Mouse (Mus musculus): Measurements from ENCODE around the gene Grin2b.

Gene Grin2b

DNA sequence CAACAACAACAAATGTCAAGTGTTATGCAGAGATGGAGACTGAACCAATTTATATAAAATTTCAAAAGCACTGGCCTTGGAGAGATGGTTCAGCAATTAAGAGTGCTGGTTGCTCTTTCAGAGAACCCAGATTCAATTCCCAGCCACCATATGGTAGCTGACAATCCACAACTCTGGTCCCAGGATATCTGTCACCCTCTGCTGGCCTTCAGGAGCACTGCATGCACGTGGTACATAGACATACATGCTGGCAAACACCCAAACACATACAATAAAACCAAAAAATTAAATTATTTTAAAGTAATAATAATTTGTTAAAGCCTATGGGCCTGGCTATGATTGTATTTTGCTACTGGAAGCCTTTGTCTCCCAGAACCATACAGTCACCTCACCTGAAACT lies 77.0 kb downstream of the Grin2b start:
- no peak for DNase-seq

DNA sequence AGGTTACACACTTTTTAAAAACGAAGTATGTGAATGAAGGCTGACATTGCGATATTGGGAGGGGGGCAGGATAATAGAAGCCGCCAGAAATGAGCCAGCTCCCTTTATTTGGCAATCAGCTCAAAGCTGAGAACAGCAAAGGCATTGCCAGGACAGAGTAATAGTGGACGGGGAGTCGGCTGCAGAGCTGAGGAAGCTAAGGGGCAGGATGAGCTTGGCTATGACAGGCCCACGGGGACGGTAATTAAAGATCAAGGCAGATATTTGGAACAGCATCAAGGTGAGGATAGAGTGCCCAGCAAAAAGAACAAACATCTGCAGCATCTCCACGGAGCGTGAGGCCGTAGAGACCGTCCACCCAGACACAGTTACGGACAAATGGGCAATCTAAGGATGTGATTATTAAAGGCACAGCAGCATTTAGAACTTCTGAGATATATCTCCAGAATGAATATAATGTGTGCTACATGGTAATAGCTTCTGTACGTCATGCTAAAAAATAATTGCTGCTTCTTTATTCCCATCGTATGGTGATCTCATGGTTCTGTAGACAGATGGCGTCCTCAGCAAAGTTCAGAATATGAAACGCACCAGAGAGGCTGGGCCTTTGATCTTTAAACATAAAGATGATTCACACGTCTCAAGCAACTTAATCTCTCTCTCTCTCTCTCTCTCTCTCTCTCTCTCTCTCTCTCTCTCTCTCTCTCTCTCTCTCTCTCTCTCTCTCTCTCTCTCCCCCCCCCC lies 93.1 kb downstream of the Grin2b start:
- DNase-seq, result no peak

DNA sequence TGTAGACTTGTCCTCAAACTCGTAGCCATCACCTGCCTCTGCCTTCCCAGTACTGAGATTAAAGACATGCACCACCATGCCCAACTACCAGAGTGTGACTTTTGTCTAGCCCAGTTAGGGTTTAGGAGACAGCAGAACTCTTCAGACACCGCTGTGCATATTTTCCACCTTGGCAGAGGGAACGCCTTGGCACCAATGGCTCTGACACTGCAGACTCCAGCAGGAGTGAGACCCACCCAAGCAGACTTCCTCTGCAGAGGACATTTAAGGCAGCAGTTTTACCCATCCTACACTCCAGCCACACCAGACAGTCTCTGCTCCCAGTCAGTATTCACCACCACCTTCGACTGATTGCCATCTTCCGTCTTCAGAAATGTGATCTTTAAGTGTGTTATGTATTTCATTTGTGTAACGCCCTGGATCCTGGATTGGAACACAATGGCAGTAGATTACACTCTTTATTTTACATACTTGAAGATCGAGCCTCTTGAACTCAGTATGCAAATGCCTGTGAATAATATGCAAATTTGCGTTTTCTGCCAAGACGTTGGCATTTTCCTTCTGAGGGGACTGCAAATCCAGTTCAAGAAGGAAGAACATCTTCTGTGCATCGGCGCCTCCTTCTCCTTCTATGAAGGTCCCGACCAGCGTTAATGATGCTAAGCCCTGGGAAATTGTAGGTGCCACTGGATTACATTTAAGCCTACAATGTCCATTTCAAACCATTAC lies 100.8 kb downstream of the Grin2b start:
- DNase-seq, result no peak

DNA sequence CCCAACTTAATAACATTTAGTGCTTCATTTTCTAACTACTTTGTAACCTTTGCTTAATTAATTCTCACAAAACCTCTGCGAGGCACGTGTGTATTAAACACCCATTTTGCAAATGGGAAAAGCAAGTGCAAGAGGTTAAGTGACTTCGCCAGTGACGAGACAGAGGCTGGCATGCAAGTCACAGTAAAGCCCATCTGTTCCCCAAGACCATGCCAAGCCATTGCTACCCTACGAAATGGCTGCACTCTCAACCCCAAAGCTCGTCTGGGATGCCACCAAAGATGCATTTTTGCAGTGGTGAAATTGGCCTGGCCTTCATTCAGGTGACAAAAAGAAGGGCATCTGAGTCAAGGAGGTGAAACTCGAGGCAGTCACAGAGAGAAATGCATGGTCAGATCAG lies 103.2 kb downstream of the Grin2b start:
- no peak for DNase-seq

DNA sequence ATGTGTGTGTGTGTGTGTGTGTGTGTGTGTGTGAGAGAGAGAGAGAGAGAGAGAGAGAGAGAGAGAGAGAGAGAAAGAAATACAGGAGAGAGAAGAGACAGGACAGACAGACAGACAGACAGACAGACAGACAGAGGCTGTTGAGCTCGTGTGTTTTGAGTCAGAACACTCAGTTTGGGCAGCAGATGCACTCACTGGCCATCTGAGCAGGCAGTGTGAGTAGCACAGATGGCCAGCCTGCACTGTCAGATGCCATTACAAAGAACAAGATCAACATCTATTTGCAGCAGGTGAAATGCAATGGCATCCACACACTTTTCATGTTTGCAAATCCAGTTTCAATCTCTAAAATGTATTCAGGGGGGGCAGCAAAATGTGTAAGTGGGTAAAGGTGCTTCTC lies 120.0 kb downstream of the Grin2b start:
- DNase-seq, result peak; percentile 66

DNA sequence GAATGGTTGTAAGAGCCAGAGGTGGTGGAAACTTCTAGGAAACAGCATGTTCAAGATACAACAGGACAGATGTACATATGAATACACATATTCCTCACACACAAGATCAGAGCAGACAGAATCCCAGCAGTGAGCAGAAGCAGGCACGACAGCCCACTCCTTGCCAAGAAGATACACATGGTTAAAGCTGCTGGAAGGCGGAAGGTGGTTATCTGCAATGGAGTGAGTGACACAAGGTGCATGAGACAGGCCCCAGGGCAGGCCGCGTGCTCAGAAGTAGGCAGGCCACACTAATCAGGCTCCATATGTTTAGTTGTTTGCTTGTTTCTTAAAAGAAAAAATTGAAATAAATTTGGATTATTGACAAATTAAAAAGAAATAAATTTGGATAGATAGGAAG lies 123.0 kb downstream of the Grin2b start:
- DNase-seq, result no peak

DNA sequence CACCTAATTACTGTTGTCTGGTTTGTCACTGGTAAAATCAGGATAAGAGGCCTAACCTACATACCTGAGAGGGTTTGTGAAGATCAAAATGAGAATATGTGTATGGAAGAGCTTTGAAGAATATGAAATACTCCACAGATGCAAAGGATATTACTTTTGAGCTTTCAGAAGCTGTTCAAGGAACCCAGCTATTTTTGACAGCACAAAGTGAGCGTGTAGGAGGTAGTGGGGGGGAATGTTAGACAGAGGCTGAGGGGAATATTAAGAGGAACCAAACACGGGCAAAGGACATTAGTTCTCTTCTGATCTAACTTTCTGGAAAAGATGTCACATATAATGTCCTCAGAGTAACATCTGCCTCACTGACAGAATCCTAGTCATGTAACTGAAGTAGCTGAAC lies 125.2 kb downstream of the Grin2b start:
- DNase-seq, result no peak

DNA sequence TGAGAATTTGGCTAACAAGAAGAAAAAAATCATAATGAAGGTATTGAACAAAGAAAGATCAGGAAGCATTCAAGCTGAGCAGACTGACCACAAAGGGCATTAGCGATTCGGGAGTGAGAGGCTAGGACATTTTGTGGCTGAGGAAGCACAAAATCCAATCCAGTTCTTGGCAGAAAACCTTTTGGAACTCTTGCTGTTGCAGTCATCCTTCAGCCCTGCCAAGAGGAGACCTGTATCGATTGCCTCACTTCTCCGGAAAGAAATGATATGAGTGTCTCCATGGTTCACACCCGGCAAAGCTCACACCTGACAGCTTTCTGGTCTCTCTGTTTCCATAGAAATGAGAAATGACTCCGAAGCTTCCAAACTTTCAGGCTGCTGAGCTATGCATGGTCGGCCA lies 127.2 kb downstream of the Grin2b start:
- no peak for DNase-seq

DNA sequence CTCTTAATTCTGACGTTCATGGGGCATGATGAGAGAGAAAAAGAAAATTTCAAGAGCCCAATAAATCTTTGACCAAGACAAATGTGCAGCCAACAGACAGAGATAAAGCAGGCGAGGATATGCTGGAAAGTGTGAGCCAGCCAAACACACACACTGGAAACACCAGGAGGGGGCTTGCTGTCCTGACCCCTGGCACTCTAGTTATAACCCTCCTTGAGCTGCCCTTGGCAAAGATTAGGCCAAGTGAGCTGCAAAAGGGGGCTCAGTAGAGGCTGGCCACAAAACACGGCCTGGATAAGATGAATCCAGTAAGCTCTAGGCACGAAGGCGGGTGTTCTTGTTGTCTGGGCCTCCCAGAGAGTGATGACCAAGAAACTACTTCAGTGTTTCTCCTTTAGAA lies 128.8 kb downstream of the Grin2b start:
- DNase-seq, result no peak

DNA sequence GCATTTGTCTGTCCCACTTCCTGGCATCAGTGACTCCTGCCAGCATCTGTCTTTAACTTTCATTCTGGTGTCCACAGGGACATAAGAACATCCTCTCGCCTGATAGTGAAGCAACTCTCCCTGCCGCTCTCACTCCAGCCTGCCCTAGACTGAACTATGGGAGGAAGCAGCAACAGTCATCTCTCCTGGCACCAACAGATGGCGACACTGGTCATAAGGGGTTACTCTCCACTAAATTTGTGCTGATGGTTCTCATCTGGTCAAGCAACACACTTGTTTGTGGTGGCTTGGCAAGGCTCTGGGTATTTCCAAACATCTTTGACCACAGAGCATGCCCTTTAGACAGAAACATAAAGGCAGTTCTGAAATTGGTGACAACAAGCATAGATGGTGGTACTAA lies 130.9 kb downstream of the Grin2b start:
- DNase-seq, result no peak

DNA sequence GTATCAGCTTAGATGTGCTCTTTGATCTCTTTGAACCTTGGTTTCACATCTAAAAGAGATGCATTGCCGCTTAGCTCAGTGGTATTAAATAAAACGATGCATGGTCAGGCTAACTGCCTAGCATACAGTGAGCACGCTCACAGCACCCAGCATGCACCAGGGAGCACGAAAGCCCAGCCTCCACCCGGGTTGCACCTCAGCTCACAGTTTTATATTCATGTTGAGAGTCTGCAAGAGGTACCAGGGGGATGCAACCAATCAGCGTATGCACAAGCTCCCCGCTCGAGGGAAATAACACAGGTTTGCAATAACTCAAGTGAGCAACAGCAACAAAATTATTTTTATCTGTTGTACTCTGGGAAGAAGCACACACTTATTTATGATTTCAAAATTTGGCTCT lies 131.5 kb downstream of the Grin2b start:
- DNase-seq, result no peak

DNA sequence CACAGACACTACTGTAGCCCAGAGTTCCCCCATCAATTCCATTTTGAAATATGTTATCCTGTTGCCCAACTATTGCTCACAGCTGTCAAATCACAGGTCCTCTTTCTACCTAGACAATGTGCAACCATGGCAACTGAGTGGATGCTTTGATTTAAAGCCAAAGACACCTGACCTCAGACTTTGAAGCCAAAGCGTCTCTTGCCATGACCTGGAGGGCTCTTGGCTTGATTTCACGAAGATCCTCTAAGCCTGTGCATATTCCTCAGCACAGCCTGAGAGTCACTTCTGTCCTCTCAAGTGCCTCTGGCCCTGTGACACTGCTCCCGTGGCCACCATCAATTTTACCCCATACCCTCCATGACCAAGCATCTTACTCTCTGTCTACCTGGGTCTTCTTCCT lies 132.4 kb downstream of the Grin2b start:
- DNase-seq, result no peak

DNA sequence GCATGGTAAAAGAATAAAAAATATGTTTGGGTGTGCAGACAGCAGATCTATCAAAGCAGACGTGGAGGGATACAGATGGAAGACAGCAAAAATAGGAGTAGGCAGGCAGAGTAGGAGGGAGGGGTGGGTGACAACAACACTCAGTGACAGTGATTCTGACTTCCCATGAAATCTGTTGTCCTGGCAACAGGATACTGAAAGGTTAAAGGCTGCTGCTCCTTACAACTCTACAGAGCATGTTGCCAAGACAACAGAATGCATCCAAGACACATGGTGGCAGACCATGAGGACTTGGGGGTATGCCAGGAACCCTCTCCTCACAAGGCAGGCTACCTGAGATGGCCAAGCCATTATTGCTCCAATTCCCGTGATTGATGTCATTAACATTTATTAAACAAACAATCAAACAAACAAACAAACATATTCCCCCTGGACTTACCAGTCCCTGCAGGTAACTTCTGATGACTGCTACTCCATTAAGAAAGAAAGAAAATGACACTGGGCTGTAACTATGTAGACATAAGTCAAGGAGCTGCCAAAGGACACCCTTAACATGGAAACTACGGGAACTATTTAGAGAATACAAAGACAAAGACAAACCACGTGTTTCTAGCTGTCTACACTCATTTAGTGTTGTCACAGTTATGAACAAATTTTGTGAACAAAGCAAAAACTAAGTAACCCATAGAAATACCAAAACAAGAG lies 143.9 kb downstream of the Grin2b start:
- peak; percentile 44 for DNase-seq

DNA sequence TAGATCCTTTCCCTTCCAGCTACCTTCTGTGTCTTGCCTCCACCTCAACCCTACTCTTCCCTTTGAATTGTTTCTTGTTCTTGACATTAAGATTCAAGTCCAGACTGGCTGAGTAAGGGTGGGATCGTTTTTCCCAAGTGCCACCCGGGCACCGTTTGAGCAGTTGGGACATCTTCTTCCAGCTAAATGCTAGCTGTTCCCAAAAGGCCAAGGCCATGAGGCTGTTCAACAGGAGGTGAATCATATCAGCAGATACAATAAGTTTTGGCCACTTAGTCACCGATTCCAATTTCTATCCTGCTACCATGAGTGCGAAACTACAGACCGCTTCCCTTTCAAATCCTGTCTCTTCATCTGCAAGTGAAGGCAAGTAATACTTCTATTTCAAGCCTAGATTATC lies 146.4 kb downstream of the Grin2b start:
- DNase-seq, result no peak

DNA sequence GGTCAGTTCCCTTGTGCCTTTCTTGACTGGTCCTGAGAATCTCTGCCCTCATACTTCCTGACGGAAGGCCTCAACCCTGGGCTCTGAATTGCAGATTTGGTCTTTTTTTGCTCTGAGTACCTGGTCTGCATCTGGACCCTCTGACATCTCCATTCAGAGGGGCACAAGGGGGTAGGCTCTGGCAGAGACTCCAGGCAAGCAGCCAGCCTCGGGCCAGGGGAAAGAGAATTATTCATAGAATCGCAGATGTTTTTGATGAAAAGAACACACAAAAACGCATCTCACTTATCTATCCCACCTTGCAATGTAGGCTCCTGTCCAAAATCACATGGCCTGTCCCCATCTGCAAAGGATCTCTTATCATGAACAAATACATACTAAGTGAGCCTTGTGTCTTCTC lies 147.5 kb downstream of the Grin2b start:
- no peak for DNase-seq

DNA sequence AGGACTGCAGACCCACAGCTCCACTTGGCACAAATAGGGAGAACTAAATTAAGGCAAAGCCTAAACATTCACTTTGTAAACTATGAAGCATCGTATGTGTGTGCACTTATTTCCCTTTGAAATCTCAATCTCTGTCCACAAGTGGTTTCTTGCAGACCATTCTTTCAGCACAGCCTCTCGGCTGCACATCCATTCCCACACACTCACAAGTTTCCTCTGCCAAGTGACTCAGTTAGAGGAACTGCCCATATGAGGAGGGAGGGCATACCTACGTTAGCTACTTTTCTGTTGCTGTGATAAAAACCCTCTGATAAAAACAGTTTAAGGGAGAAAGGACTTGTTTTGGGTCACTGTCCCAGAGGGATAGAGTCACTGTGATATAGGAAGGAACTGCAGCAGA lies 152.9 kb downstream of the Grin2b start:
- DNase-seq, result no peak

DNA sequence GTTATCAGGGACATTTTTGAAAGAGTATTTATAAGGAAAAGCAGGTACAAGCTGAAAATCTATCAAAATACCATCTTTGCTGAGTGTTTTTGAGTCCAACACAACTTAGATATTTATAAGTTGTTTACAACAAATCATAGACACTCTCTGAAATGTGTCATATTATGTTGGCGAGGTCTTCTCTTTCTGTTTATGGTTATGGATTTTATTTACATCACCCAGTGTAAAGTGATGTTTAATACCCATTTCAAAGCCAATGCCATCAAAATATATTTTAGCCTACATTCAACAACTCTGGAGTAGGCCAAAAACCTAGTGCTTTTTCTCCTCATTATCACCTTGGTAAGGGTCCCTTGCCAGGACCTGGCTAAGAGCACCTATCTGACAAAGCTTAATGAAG lies 154.3 kb downstream of the Grin2b start:
- DNase-seq, result no peak

DNA sequence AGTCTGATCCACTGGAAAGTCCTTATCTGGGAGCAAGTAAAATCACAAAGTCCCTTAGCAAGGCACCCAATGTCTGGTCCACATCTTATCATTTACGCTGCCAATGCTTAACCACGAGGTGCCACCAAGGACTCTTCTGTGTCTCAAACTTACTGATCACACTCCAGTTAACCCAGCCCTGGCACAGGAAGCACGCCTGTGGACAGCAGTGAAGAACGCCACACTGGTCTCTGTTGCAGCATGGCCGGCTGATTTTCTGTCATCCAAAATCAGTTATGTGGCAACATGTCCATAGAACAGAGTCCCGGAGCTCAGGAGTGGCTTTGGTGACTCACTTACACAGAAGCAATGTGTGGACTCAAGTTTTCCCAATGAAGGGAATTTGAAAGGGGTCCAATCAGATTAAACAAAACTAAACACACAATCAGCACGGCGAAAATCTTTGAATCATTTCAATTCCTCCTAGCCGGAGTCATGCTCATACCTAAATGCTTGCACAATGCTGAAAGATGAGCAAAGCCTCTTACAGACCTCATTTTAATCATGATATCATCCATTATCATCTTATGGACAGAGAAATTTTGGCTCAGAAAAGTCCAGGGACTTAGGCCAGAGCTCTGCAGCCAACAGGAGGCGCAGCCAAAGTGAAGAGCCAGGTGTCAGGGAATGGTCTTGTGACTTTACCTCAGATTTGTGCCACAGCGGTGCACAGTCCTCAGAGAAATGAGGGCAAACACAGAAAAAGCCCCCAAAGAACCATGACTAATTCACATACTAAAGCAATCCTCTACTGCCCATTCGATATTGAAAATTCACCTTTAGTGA lies 159.5 kb downstream of the Grin2b start:
- no peak for DNase-seq

DNA sequence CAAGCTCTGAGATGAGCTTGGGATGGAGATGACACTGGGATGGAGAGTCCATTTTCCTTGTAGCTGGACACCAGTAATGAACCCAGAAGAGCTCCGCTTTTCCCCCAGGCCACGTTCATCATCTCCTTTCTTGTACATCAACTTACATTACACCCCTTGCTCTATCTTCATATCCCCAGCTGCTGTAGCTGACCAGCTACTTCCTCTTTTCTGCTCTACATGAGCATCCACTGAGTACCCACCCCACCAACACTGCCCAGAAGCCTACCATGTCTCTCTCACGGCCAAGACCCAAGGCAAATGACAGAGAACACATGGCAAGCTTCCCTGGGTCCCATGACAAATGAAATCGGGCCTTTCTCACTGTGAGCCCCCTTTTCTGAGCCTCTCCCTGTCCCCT lies 161.8 kb downstream of the Grin2b start:
- no peak for DNase-seq

DNA sequence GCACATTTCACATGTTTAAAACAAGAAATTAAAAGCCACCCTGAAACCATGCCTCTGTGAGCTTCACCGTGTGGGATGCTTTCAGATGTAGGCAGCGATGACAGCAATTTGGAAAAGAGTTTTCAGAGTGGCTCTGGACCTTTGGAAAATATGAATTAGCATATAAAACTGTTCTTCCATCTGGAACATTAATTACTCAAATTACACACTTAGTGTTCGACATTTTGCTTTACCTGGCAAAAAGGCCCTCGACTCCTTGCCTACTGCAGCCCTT lies 162.3 kb downstream of the Grin2b start:
- DNase-seq, result no peak

DNA sequence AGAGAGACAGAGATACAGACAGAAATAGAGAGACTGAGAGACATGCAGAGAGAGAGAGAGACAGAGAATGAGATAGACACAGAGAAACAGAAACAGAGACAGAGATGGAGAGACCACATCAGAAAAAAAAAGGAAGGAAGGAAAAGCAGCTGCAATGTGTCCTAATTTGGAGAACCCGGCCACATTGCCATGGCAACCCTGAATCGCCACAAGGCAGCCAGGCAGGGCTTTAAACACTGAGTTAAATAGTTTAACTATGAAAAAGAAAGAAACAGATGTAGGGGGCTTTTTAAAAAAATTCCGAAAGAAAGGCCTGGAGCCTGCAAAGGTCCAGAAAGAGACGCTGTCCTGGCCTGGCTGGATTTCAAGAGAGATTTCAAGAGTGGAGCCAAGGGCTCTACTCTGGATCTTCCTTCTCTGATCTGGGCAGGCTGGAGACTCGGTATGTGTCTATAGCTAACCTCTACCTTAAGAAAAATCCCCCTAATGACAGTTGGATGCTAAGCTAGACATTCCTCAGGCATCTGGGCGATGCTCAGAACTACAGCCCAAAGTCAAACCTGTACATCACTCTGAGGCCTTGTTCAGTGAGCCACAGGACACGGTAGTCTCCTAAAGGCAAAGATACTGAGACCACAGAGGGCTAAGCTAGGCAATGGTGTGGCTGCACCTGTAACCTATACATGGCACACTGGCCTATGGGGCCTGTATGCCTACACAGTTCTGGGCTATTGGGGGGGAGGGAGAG lies 162.8 kb downstream of the Grin2b start:
- DNase-seq, result peak; percentile 43

DNA sequence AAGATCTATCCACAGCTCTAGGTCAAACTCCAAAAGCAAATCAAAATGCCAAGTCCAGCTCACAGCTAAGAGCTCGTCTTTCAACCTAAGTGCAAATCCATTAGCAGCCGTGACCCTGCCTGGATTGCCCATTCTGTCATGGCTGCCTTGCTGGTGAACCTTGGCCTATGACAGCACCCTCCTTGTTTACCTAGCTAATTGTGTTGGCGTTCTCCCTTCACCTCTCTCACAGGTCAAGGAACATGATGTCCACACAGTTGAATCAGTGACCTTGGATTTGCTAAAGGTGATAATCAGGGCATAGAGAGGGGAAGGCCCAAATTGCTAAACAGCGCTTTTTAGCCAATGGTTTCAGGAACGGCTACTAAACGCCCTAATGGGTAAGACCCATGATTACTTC lies 165.2 kb downstream of the Grin2b start:
- no peak for DNase-seq

DNA sequence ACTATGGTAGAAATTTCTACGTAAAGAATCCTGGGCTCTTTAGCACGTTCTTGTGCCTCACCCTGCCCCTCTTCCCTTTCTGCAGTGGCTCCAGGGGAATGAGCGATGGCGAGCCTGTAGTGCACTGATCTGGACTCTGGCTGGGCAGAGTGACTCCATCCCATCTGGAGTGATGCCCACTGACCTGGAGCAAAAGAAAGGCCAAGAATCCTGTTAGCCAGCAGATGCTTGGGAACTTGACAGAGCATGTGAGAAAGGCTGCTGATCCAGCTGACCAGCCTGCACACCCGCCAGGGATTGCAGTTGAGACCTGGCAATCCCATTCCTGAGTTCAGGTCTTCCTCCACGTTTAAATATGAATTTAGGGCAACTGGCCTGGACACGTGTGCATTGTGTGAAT lies 178.6 kb downstream of the Grin2b start:
- no peak for DNase-seq
